Mouse (Mus musculus): ENCODE results near the gene Pecam1. TPM values are rescaled to one million over a fixed set of nuclear protein-coding genes. Genes with fewer than 3 reads are reported as not detected.

The Pecam1 gene
- polyA plus RNA-seq, 1 experiment from 2014 or later: 20.2 TPM

DNA sequence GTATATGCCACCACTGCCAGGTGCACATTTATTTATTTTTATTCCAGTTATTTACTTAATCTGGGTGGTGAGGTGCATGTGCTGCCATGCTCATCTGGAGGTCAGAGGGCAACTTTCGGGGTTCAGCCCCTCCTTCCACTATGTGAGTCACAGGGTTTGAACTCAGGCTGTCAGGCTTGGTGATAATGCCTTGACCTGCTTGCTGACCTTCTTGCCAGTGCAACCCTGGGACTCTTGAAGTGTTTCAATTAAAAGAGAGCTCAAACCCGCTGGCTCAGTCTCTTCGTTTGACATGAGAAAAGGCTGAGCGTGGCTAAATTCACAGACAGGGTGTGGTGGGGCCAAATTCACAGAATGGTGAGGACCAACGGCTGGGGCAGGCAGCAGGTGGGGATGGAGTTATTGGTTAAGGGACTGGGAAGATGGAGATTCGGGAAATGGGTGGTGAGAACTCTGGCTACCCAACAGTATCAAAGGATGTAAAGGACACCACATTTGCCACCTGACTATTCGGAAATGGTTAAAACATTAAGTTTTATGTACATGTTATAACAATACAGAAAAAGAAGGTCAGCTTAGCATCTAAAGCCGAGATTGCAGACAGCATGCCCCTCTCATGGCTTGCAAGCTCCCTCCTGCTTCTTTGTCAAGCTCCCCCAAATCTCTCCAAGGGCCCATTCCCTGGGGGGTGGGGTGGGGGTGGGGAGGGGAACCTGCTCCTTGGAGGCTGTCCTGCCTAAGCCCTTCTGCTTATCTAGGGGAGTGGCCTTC, 81.1 kb downstream of the Pecam1 start:
- Histone ChIP-seq H3K36me3 (ENCODE audit: control insufficient read depth, insufficient read depth, low read length) (no peaks in the 10 kb centered on the region), H3K4me3 (ENCODE audit: low read depth, low read length) (no peak overlapping the region), H3K27ac (replicated peaks) (no peak overlapping the region), H3K27me3 (ENCODE audit: control insufficient read depth, insufficient read depth, low read length) (no peaks in the 10 kb centered on the region), H3K9me3 (ENCODE audit: control insufficient read depth, low read length) (no peaks in the 10 kb centered on the region), H3K9ac (ENCODE audit: low read length) (no peak overlapping the region), H3K4me2 (replicated peaks; ENCODE audit: low read depth) (no peak overlapping the region), H3K4me1 (replicated peaks; ENCODE audit: control insufficient read depth, insufficient read depth) (no peaks in the 10 kb centered on the region)
- TF ChIP-seq EP300 (optimal IDR thresholded peaks at IDR 0.05) (no peak), CTCF (IDR thresholded peaks at IDR 0.05; ENCODE audit: low read depth) (no peak)
- DNase-seq (ENCODE audit: low spot score) (no peak), ATAC-seq (ENCODE audit: low FRiP score, low TSS enrichment) (no peak)
- 41% methylated on average over 8 of the region's 8 CpGs for WGBS

- TF ChIP-seq EP300 (optimal IDR thresholded peaks at IDR 0.05) (no peak), CTCF (IDR thresholded peaks at IDR 0.05; ENCODE audit: low read depth) (no peak)
- no peak overlapping the region for H3K4me2 ChIP-seq (replicated peaks; ENCODE audit: low read depth)
- ATAC-seq (ENCODE audit: low FRiP score, low TSS enrichment): no peak
- H3K4me1 ChIP-seq (replicated peaks; ENCODE audit: control insufficient read depth, insufficient read depth): no peaks in the 10 kb centered on the region
- no peaks in the 10 kb centered on the region for H3K9me3 ChIP-seq (ENCODE audit: control insufficient read depth, low read length)
- no peaks in the 10 kb centered on the region for H3K27me3 ChIP-seq (ENCODE audit: control insufficient read depth, insufficient read depth, low read length)
- DNase-seq (ENCODE audit: low spot score): no peak
- 50% methylated on average over 7 of the region's 7 CpGs for WGBS
- H3K4me3 ChIP-seq (ENCODE audit: low read depth, low read length): no peak overlapping the region
- H3K27ac ChIP-seq (replicated peaks): no peak overlapping the region
- no peaks in the 10 kb centered on the region for H3K36me3 ChIP-seq (ENCODE audit: control insufficient read depth, insufficient read depth, low read length)
- no peak overlapping the region for H3K9ac ChIP-seq (ENCODE audit: low read length)
Measured at GRCm38 (mm10) chr11:106668336-106668735, 82.1 kb downstream of the Pecam1 start.

DNA sequence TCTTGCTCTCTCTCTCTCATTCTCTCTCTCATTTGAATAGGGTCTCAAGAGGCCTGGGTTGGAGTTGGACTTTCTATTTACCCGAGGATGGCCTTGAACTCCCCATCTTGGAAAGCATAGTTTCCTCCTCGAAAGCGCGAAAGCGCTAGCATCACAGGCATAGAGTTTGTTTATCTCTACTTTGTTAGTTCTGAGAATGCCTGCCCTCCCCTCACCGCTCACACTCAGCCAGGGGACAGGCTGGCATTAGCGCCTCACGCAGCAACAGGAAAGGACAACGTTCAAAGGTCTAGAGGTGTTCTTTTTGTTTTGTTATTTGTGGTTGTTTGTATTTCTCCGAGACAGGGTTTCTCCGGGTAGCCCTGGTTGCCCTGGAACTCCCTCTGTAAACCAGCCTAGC, 82.6 kb downstream of the Pecam1 start:
- Histone ChIP-seq H3K9ac (ENCODE audit: low read length) (no peak overlapping the region), H3K9me3 (ENCODE audit: control insufficient read depth, low read length) (no peaks in the 10 kb centered on the region), H3K4me3 (ENCODE audit: low read depth, low read length) (no peak overlapping the region), H3K4me2 (replicated peaks; ENCODE audit: low read depth) (no peak overlapping the region), H3K27me3 (ENCODE audit: control insufficient read depth, insufficient read depth, low read length) (no peaks in the 10 kb centered on the region), H3K27ac (replicated peaks) (no peak overlapping the region), H3K4me1 (replicated peaks; ENCODE audit: control insufficient read depth, insufficient read depth) (no peaks in the 10 kb centered on the region), H3K36me3 (ENCODE audit: control insufficient read depth, insufficient read depth, low read length) (no peaks in the 10 kb centered on the region)
- TF ChIP-seq EP300 (optimal IDR thresholded peaks at IDR 0.05) (no peak), CTCF (IDR thresholded peaks at IDR 0.05; ENCODE audit: low read depth) (no peak)
- ATAC-seq (ENCODE audit: low FRiP score, low TSS enrichment) (no peak), DNase-seq (ENCODE audit: low spot score) (no peak)
- 69% methylated on average over 11 of the region's 11 CpGs for WGBS

- Histone ChIP-seq H3K9me3 (ENCODE audit: control insufficient read depth, low read length) (no peaks in the 10 kb centered on the region), H3K27me3 (ENCODE audit: control insufficient read depth, insufficient read depth, low read length) (no peaks in the 10 kb centered on the region), H3K4me3 (ENCODE audit: low read depth, low read length) (no peak overlapping the region), H3K9ac (ENCODE audit: low read length) (0 out of 2 replicates have a peak overlapping the region, but pooled peaks have one; percentile 8), H3K4me2 (replicated peaks; ENCODE audit: low read depth) (no peak overlapping the region), H3K36me3 (ENCODE audit: control insufficient read depth, insufficient read depth, low read length) (no peaks in the 10 kb centered on the region), H3K27ac (replicated peaks) (no peak overlapping the region), H3K4me1 (replicated peaks; ENCODE audit: control insufficient read depth, insufficient read depth) (no peaks in the 10 kb centered on the region)
- DNase-seq (ENCODE audit: low spot score) (no peak), ATAC-seq (ENCODE audit: low FRiP score, low TSS enrichment) (no peak)
- 72% methylated on average over 14 of the region's 14 CpGs for WGBS
- TF ChIP-seq EP300 (optimal IDR thresholded peaks at IDR 0.05): no peak
- no peak for TF ChIP-seq CTCF (IDR thresholded peaks at IDR 0.05; ENCODE audit: low read depth)
Measured at GRCm38 (mm10) chr11:106666470-106667107, 83.8 kb downstream of the Pecam1 start.

- Histone ChIP-seq H3K4me2 (replicated peaks; ENCODE audit: low read depth) (no peak overlapping the region), H3K36me3 (ENCODE audit: control insufficient read depth, insufficient read depth, low read length) (no peaks in the 10 kb centered on the region), H3K9me3 (ENCODE audit: control insufficient read depth, low read length) (no peaks in the 10 kb centered on the region), H3K4me1 (replicated peaks; ENCODE audit: control insufficient read depth, insufficient read depth) (no peaks in the 10 kb centered on the region; the same call in 1 of the 2 replicates), H3K4me3 (ENCODE audit: low read depth, low read length) (no peak overlapping the region), H3K27me3 (ENCODE audit: control insufficient read depth, insufficient read depth, low read length) (no peaks in the 10 kb centered on the region), H3K9ac (ENCODE audit: low read length) (no peak overlapping the region), H3K27ac (replicated peaks) (peak overlapping the region; percentile 40)
- WGBS: 83% methylated on average over 2 of the region's 2 CpGs
- DNase-seq (ENCODE audit: low spot score) (no peak), ATAC-seq (ENCODE audit: low FRiP score, low TSS enrichment) (no peak)
- TF ChIP-seq EP300 (optimal IDR thresholded peaks at IDR 0.05) (no peak), CTCF (IDR thresholded peaks at IDR 0.05; ENCODE audit: low read depth) (no peak)
Measured at GRCm38 (mm10) chr11:106665841-106666240, 84.6 kb downstream of the Pecam1 start.

- no peak overlapping the region for H3K9ac ChIP-seq (ENCODE audit: low read length)
- H3K4me2 ChIP-seq (replicated peaks; ENCODE audit: low read depth): no peak overlapping the region
- no peaks in the 10 kb centered on the region for H3K27me3 ChIP-seq (ENCODE audit: control insufficient read depth, insufficient read depth, low read length)
- DNase-seq (ENCODE audit: low spot score): no peak
- TF ChIP-seq EP300 (optimal IDR thresholded peaks at IDR 0.05): no peak
- no peak for ATAC-seq (ENCODE audit: low FRiP score, low TSS enrichment)
- peaks cover 5% of the 10 kb centered on the region; the same call in 1 of the 2 replicates for H3K4me1 ChIP-seq (replicated peaks; ENCODE audit: control insufficient read depth, insufficient read depth)
- WGBS: 65% methylated on average over 4 of the region's 4 CpGs
- H3K9me3 ChIP-seq (ENCODE audit: control insufficient read depth, low read length): no peaks in the 10 kb centered on the region
- no peaks in the 10 kb centered on the region for H3K36me3 ChIP-seq (ENCODE audit: control insufficient read depth, insufficient read depth, low read length)
- no peak overlapping the region for H3K4me3 ChIP-seq (ENCODE audit: low read depth, low read length)
- H3K27ac ChIP-seq (replicated peaks): peak overlapping the region; percentile 40
Measured at GRCm38 (mm10) chr11:106665328-106665727, 85.1 kb downstream of the Pecam1 start.
